Comparison of ENCODE assay signal across 17 mouse cellular contexts in genomic region chr11:105259733-105260132, GRCm38 (mm10). TPM values are rescaled to one million over a fixed set of nuclear protein-coding genes. Genes with fewer than 3 reads are reported as not detected.
DNase-seq lines count a peak whose midpoint lies in the region; ATAC-seq and TF ChIP-seq lines count a peak whose summit lies in the region.
"Had no signal": no experiment of that assay in that cellular context is flagged by ENCODE, and none has a peak within 500 bp of the region (broad histone marks: within the 10 kb centered on the region; RNA-seq: fewer than 3 reads in every experiment).

No protein-coding gene starts in this region.

- no peak overlapping the region for H3K4me2 ChIP-seq in heart, embryonic 16.5 days (ENCODE audit: low read depth, low read length)
- no peak overlapping the region for H3K4me2 ChIP-seq in kidney, postnatal 0 days (ENCODE audit: low read length)
- H3K4me2 ChIP-seq in lung, postnatal 0 days (replicated peaks; ENCODE audit: low read depth, low read length), result no peak overlapping the region
- H3K4me2 ChIP-seq: embryonic facial prominence, embryonic 13.5 days; forebrain, embryonic 13.5 days; hindbrain, embryonic 15.5 days had no signal

- no peak for TF ChIP-seq CTCF in kidney, postnatal 0 days (IDR thresholded peaks at IDR 0.05; ENCODE audit: low read depth)
- TF ChIP-seq CTCF in lung, postnatal 0 days (IDR thresholded peaks at IDR 0.05), result no peak

- no peaks in the 10 kb centered on the region for H3K9me3 ChIP-seq in heart, embryonic 16.5 days (replicated peaks; ENCODE audit: control insufficient read depth, low read length)
- no peaks in the 10 kb centered on the region for H3K9me3 ChIP-seq in kidney, postnatal 0 days (replicated peaks; ENCODE audit: low read length)
- no peaks in the 10 kb centered on the region for H3K9me3 ChIP-seq in lung, postnatal 0 days (ENCODE audit: low read length)
- H3K9me3 ChIP-seq: embryonic facial prominence, embryonic 13.5 days; forebrain, embryonic 13.5 days; hindbrain, embryonic 15.5 days had no signal

- H3K4me3 ChIP-seq in heart, embryonic 16.5 days (ENCODE audit: low read length), result no peak overlapping the region
- no peak overlapping the region for H3K4me3 ChIP-seq in kidney, postnatal 0 days (replicated peaks; ENCODE audit: low read depth, low read length)
- H3K4me3 ChIP-seq in lung, postnatal 0 days (ENCODE audit: low read depth, low read length), result no peak overlapping the region
- H3K4me3 ChIP-seq: embryonic facial prominence, embryonic 13.5 days; forebrain, embryonic 13.5 days; hindbrain, embryonic 15.5 days had no signal

- 48% methylated on average over 3 of the region's 3 CpGs for WGBS in heart, embryonic 16.5 days
- 68% methylated on average over 3 of the region's 3 CpGs for WGBS in kidney, postnatal 0 days
- WGBS in lung, postnatal 0 days, result 42% methylated on average over 2 of the region's 3 CpGs

- TF ChIP-seq EP300 in lung, postnatal 0 days (IDR thresholded peaks at IDR 0.05), result no peak

- ATAC-seq in heart, embryonic 16.5 days (replicated peaks; ENCODE audit: extremely low read depth, insufficient read depth, low FRiP score), result no peak
- no peak for ATAC-seq in kidney, postnatal 0 days (replicated peaks; ENCODE audit: low FRiP score, low read depth)
- ATAC-seq in lung, postnatal 0 days, result peak; percentile 35; the same call in 1 of the 2 replicates
- ATAC-seq: forebrain, embryonic 13.5 days; forebrain, postnatal 0 days had no signal

- peaks cover 36% of the 10 kb centered on the region for H3K36me3 ChIP-seq in heart, embryonic 16.5 days (ENCODE audit: control insufficient read depth, insufficient read depth)
- H3K36me3 ChIP-seq in kidney, postnatal 0 days (ENCODE audit: insufficient read depth, low read length), result peaks cover 34% of the 10 kb centered on the region
- H3K36me3 ChIP-seq in lung, postnatal 0 days (ENCODE audit: insufficient read depth, low read length), result peaks cover 20% of the 10 kb centered on the region; the same call in 1 of the 2 replicates

- H3K27ac ChIP-seq in heart, embryonic 16.5 days (ENCODE audit: low read length), result peak overlapping the region; percentile 32; the same call in 1 of the 2 replicates
- peak overlapping the region; percentile 19; the same call in 1 of the 2 replicates for H3K27ac ChIP-seq in kidney, postnatal 0 days
- H3K27ac ChIP-seq in lung, postnatal 0 days (ENCODE audit: low read length), result peak overlapping the region; percentile 45; the same call in 1 of the 2 replicates
- H3K27ac ChIP-seq: embryonic facial prominence, embryonic 13.5 days; forebrain, embryonic 13.5 days; hindbrain, embryonic 15.5 days had no signal

- no peak for DNase-seq in heart, adult 9 months (ENCODE audit: low spot score in 2 of 2)
- no peak for DNase-seq in kidney, postnatal 0 days (ENCODE audit: low spot score)
- DNase-seq in kidney, postnatal 10 days, result no peak
- peak; percentile 62 for DNase-seq in lung, postnatal 0 days (ENCODE audit: low spot score)
- DNase-seq in lung, postnatal 10 days, result no peak
- DNase-seq: adrenal gland, adult 2 months; adrenal gland, postnatal 25 days; cerebellum, adult 18-20 months; cerebellum, adult 9-11 months; cerebellum, postnatal 36 days; forebrain, postnatal 0 days; gastrocnemius, postnatal 14 days; heart, postnatal 36 days had no signal

- H3K4me1 ChIP-seq in heart, embryonic 16.5 days (ENCODE audit: control insufficient read depth, insufficient read depth, low read length), result no peaks in the 10 kb centered on the region
- no peaks in the 10 kb centered on the region for H3K4me1 ChIP-seq in kidney, postnatal 0 days (replicated peaks; ENCODE audit: insufficient read depth, low read length)
- no peaks in the 10 kb centered on the region for H3K4me1 ChIP-seq in lung, postnatal 0 days (ENCODE audit: insufficient read depth, low read depth, low read length)
- H3K4me1 ChIP-seq: embryonic facial prominence, embryonic 13.5 days had no signal

- no peaks in the 10 kb centered on the region for H3K27me3 ChIP-seq in heart, embryonic 16.5 days (ENCODE audit: control insufficient read depth, insufficient read depth, low read length)
- no peaks in the 10 kb centered on the region for H3K27me3 ChIP-seq in kidney, postnatal 0 days (ENCODE audit: insufficient read depth, low read length)
- no peaks in the 10 kb centered on the region for H3K27me3 ChIP-seq in lung, postnatal 0 days (replicated peaks; ENCODE audit: insufficient read depth, low read length)
- H3K27me3 ChIP-seq: embryonic facial prominence, embryonic 13.5 days; forebrain, embryonic 13.5 days; hindbrain, embryonic 15.5 days had no signal

- H3K9ac ChIP-seq in heart, embryonic 16.5 days (ENCODE audit: low read length), result no peak overlapping the region
- no peak overlapping the region for H3K9ac ChIP-seq in kidney, postnatal 0 days (ENCODE audit: low read depth, low read length)
- no peak overlapping the region for H3K9ac ChIP-seq in lung, postnatal 0 days (replicated peaks; ENCODE audit: low read depth)
- H3K9ac ChIP-seq: embryonic facial prominence, embryonic 13.5 days; forebrain, embryonic 13.5 days; forebrain, postnatal 0 days; hindbrain, embryonic 15.5 days had no signal

RNA-seq across cellular contexts. Expression of gene Mrc2, which starts 32.7 kb away (rescaled TPM):
- 6.4 and 9.9 TPM in 2 replicates for polyA plus RNA-seq in heart, embryonic 16.5 days (2015; fragmentation: Nextera tagmentation; extraction: Ambion mirVana)
- polyA plus RNA-seq in kidney, postnatal 0 days (2015; fragmentation: Nextera tagmentation; extraction: Ambion mirVana), result 9.5 TPM in 2 replicates
- 20.0 and 22.6 TPM in 2 replicates for polyA plus RNA-seq in lung, postnatal 0 days (2015; fragmentation: Nextera tagmentation; extraction: Ambion mirVana)
